Mouse (Mus musculus) layer of hippocampus, postnatal 36 days (tissue): Measurements from ENCODE around the gene Sh2d4b. TPM values are rescaled to one million over a fixed set of nuclear protein-coding genes. Genes with fewer than 3 reads are reported as not detected.

Experiments
- DNase-seq, 2 experiments: peaks; one replicate each; pipeline ENCODE4 v3.0.0; 2022
- total RNA-seq, 2 experiments: library from RNA; stranded (reverse); gene quantifications; 2 replicates each; pipeline ENCODE4 v1.2.3; 2021

Sh2d4b gene
- 1 to 10 TPM; 2.1 TPM for total RNA-seq

GRCm38 (mm10) chr14:40893196-40893595 lies at the start of gene Sh2d4b:
Gene Sh2d4b, minus strand, starts transcription at chr14:40893266.
- no peak for DNase-seq

GRCm38 (mm10) chr14:40942429-40942828 lies 49.4 kb upstream of the Sh2d4b start:
- DNase-seq: no peak

GRCm38 (mm10) chr14:40938380-40938987 lies 45.4 kb upstream of the Sh2d4b start:
- DNase-seq: no peak

- DNase-seq: no peak
Observed at GRCm38 (mm10) chr14:40937052-40937451, 44.0 kb upstream of the Sh2d4b start.

GRCm38 (mm10) chr14:40935481-40935880 lies 42.4 kb upstream of the Sh2d4b start:
- no peak for DNase-seq

- no peak for DNase-seq
Observed at GRCm38 (mm10) chr14:40935054-40935453, 42.0 kb upstream of the Sh2d4b start.

GRCm38 (mm10) chr14:40933328-40933727 lies 40.3 kb upstream of the Sh2d4b start:
- DNase-seq: no peak

- DNase-seq: no peak
Observed at GRCm38 (mm10) chr14:40932225-40932624, 39.2 kb upstream of the Sh2d4b start.

- no peak for DNase-seq
Observed at GRCm38 (mm10) chr14:40931115-40931829, 38.2 kb upstream of the Sh2d4b start.

GRCm38 (mm10) chr14:40929943-40930342 lies 36.9 kb upstream of the Sh2d4b start:
- DNase-seq: no peak

GRCm38 (mm10) chr14:40928897-40929296 lies 35.8 kb upstream of the Sh2d4b start:
- DNase-seq: no peak

GRCm38 (mm10) chr14:40927041-40927440 lies 34.0 kb upstream of the Sh2d4b start:
- DNase-seq: no peak

- DNase-seq: no peak
Observed at GRCm38 (mm10) chr14:40924378-40925113, 31.5 kb upstream of the Sh2d4b start.

GRCm38 (mm10) chr14:40921241-40921640 lies 28.2 kb upstream of the Sh2d4b start:
- DNase-seq: no peak

- DNase-seq: no peak
Observed at GRCm38 (mm10) chr14:40919521-40919920, 26.5 kb upstream of the Sh2d4b start.

- DNase-seq: no peak
Observed at GRCm38 (mm10) chr14:40918477-40918876, 25.4 kb upstream of the Sh2d4b start.

GRCm38 (mm10) chr14:40917632-40918031 lies 24.6 kb upstream of the Sh2d4b start:
- peak; percentile 83 to 90 for DNase-seq

- DNase-seq: no peak
Observed at GRCm38 (mm10) chr14:40916667-40917066, 23.6 kb upstream of the Sh2d4b start.

GRCm38 (mm10) chr14:40915838-40916237 lies 22.8 kb upstream of the Sh2d4b start:
- no peak for DNase-seq

GRCm38 (mm10) chr14:40914701-40915100 lies 21.6 kb upstream of the Sh2d4b start:
- no peak for DNase-seq

- no peak for DNase-seq
Observed at GRCm38 (mm10) chr14:40913709-40914108, 20.6 kb upstream of the Sh2d4b start.

- DNase-seq: no peak
Observed at GRCm38 (mm10) chr14:40911529-40911928, 18.5 kb upstream of the Sh2d4b start.

GRCm38 (mm10) chr14:40908763-40909162 lies 15.7 kb upstream of the Sh2d4b start:
- DNase-seq: no peak

GRCm38 (mm10) chr14:40906770-40907169 lies 13.7 kb upstream of the Sh2d4b start:
- DNase-seq: no peak
